In the genomic region with DNA sequence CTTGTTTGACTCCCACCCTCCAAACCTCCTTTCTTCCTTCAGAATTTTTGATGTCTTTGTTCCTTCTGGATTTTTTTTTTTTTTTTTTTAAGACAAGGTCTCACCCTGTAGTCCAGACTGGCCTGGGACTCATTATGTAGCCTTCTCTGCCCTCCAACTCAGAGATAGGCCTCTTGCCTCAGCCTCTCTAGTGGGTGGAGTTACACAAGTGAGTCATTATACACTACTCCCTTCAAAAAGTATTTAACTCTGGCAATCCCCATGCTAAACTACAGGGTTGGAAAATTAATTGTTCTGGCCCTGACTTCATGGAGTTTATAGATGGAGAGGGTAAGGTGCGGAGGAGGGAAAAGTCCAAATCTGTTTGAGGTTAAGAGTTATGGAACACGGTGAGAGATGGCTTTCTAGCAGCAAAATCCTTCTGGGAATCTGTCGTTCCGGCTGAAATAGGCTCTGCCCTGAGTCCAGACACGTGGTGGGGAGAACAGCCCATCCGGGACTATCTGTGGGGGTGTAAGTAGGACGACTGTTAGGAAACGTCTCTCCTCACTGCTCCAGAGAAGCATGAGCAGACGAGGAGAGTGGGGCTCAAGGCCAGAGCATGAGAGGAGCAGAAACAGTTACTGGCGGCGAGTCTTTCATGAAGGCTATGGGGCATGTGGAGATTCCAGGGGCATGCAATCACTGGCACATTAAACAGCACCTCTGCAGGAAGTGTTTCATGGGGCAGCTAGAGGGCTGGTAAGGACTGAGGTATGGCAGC, we compare ENCODE assay signal across 16 mouse cellular contexts. TPM values are rescaled to one million over a fixed set of nuclear protein-coding genes. Genes with fewer than 3 reads are reported as not detected.
DNase-seq lines count a peak whose midpoint lies in the region.
"Had no signal": no experiment of that assay in that cellular context is flagged by ENCODE, and none has a peak within 500 bp of the region (broad histone marks: within the 10 kb centered on the region; RNA-seq: fewer than 3 reads in every experiment).

No protein-coding gene starts in this region.

- no peak overlapping the region for H3K27ac ChIP-seq in heart, embryonic 10.5 days
- H3K27ac ChIP-seq in hindbrain, embryonic 10.5 days = no peak overlapping the region
- H3K27ac ChIP-seq: forebrain, embryonic 15.5 days; heart, embryonic 13.5 days; neural tube, embryonic 13.5 days had no signal

- 0 out of 2 replicates have a peak, but pooled peaks cover 7% of the 10 kb centered on the region for H3K4me1 ChIP-seq in heart, embryonic 10.5 days
- H3K4me1 ChIP-seq in hindbrain, embryonic 10.5 days (replicated peaks) = no peaks in the 10 kb centered on the region
- H3K4me1 ChIP-seq: forebrain, embryonic 15.5 days; heart, embryonic 13.5 days; neural tube, embryonic 13.5 days had no signal

- 66% methylated on average over 11 of the region's 11 CpGs for WGBS in heart, embryonic 10.5 days
- WGBS in hindbrain, embryonic 10.5 days = 81% methylated on average over 11 of the region's 11 CpGs

- intact Hi-C loops in heart, postnatal 25 days (cut with DNase I) = no loop called here
- intact Hi-C loops in left cerebral cortex, postnatal 10 days (cut with DNase I) = no loop called here

- H3K9me3 ChIP-seq in heart, embryonic 10.5 days = no peaks in the 10 kb centered on the region
- no peaks in the 10 kb centered on the region for H3K9me3 ChIP-seq in hindbrain, embryonic 10.5 days
- H3K9me3 ChIP-seq: forebrain, embryonic 15.5 days; heart, embryonic 13.5 days; neural tube, embryonic 13.5 days had no signal

- no peak overlapping the region for H3K4me3 ChIP-seq in heart, embryonic 10.5 days
- H3K4me3 ChIP-seq in hindbrain, embryonic 10.5 days = no peak overlapping the region
- H3K4me3 ChIP-seq: forebrain, embryonic 15.5 days; heart, embryonic 13.5 days; neural tube, embryonic 13.5 days had no signal

- DNase-seq in heart, adult 9 months (ENCODE audit: low spot score in 2 of 2) = peak; percentile 4 to 7
- DNase-seq in heart, embryonic 10.5 days (ENCODE audit: low spot score) = no peak
- peak; percentile 29 for DNase-seq in adrenal gland, postnatal 25 days
- peak; percentile 4 for DNase-seq in heart, postnatal 25 days (ENCODE audit: low spot score)
- peak; percentile 30 for DNase-seq in skeletal muscle tissue, adult 2 months (ENCODE audit: low read depth, low spot score)
- no peak for DNase-seq in MN1 (ENCODE audit: low spot score)
- no peak for DNase-seq in hindbrain, embryonic 10.5 days (ENCODE audit: low spot score)
- no peak for DNase-seq in left cerebral cortex, postnatal 10 days (ENCODE audit: extremely low spot score in 1 of 2, low spot score in 2 of 2)
- DNase-seq: kidney, adult 8-10 months; kidney, postnatal 4 days; layer of hippocampus, postnatal 36 days; right cerebral cortex, adult 18-20 months; thymus, adult 18-20 months had no signal

- no peaks in the 10 kb centered on the region for H3K27me3 ChIP-seq in heart, embryonic 10.5 days (ENCODE audit: insufficient read depth, poor library complexity, severe bottlenecking)
- H3K27me3 ChIP-seq in hindbrain, embryonic 10.5 days (ENCODE audit: insufficient read depth, poor library complexity, severe bottlenecking) = no peaks in the 10 kb centered on the region
- H3K27me3 ChIP-seq: forebrain, embryonic 15.5 days; heart, embryonic 13.5 days; neural tube, embryonic 13.5 days had no signal

- no peaks in the 10 kb centered on the region for H3K36me3 ChIP-seq in heart, embryonic 10.5 days
- no peaks in the 10 kb centered on the region for H3K36me3 ChIP-seq in hindbrain, embryonic 10.5 days
- H3K36me3 ChIP-seq: forebrain, embryonic 15.5 days; heart, embryonic 13.5 days; neural tube, embryonic 13.5 days had no signal

RNA-seq across cellular contexts. Expression of a gene that starts 32.5 kb away (rescaled TPM):
- polyA plus RNA-seq in heart, embryonic 10.5 days (2016; fragmentation: Nextera tagmentation; extraction: Ambion mirVana) = 14.7 and 14.9 TPM in 2 replicates
- 16.1 and 27.7 TPM in 2 replicates for total RNA-seq in adrenal gland, postnatal 25 days (2021)
- 1 to 10 TPM; 8.0 to 8.4 TPM for total RNA-seq in heart, postnatal 25 days (2021)
- polyA plus RNA-seq in hindbrain, embryonic 10.5 days (2016; fragmentation: Nextera tagmentation; extraction: Ambion mirVana) = 19.9 and 22.9 TPM in 2 replicates
- 10 to 100 TPM in 1 of 2 experiments, 1 to 10 TPM in 1; 7.4 to 12.0 TPM for total RNA-seq in left cerebral cortex, postnatal 10 days (2021)

RNA-seq across cellular contexts. Expression of a gene that starts 40.7 kb away (rescaled TPM):
- 4.0 and 5.4 TPM in 2 replicates for polyA plus RNA-seq in heart, embryonic 10.5 days (2016; fragmentation: Nextera tagmentation; extraction: Ambion mirVana)
- total RNA-seq in adrenal gland, postnatal 25 days (2021) = 17.9 and 18.6 TPM in 2 replicates
- total RNA-seq in heart, postnatal 25 days (2021) = 10 to 100 TPM; 16.9 to 17.6 TPM
- polyA plus RNA-seq in hindbrain, embryonic 10.5 days (2016; fragmentation: Nextera tagmentation; extraction: Ambion mirVana) = 6.6 and 7.9 TPM in 2 replicates
- total RNA-seq in left cerebral cortex, postnatal 10 days (2021) = 10 to 100 TPM; 27.8 to 32.0 TPM

Comparison
In these comparisons a context has a peak if more than half of its experiments do, and no peak if none do; other contexts are left out.
1. DNase-seq: peak in heart, adult 9 months (2 of 2), adrenal gland, postnatal 25 days (single experiment), heart, postnatal 25 days (single experiment) and skeletal muscle tissue, adult 2 months (single experiment); none in heart, embryonic 10.5 days (single experiment), MN1 (single experiment), hindbrain, embryonic 10.5 days (single experiment) and left cerebral cortex, postnatal 10 days (0 of 2).